21 mouse cellular contexts compared by ENCODE assay signal in the genomic region with DNA sequence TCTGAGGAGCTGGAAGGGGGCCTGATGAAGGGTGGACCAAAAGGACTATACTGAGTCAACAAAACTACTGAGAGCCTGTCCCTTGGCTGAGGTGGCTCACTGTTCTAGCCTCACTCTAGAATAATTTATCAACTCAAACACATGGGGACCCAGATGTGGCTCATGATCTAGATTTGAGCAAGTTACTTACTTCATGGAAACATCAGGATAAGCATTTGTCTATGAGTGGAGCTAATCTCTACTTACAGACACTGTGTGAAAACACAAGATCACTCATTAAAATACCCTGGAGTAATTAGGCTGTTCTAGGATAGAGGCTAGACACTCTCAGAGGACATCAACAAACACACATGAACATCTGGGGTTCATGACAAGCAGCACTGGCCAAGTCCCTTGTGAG.
A peak's percentile ranks its signal among the peaks of the same experiment; 100 is the strongest.
DNase-seq lines count a peak whose midpoint lies in the region; ATAC-seq and TF ChIP-seq lines count a peak whose summit lies in the region.
"Had no signal": no experiment of that assay in that cellular context is flagged by ENCODE, and none has a peak within 500 bp of the region (broad histone marks: within the 10 kb centered on the region; RNA-seq: fewer than 3 reads in every experiment).

No protein-coding gene starts in this region.

- H3K9me3 ChIP-seq in liver, embryonic 14.5 days (ENCODE audit: control insufficient read depth, low read length) = no peaks in the 10 kb centered on the region
- H3K9me3 ChIP-seq: forebrain, embryonic 13.5 days; limb, embryonic 13.5 days; midbrain, embryonic 13.5 days; neural tube, embryonic 12.5 days had no signal

- TF ChIP-seq EP300 in liver, embryonic 14.5 days (IDR thresholded peaks at IDR 0.05; ENCODE audit: low read depth) = peak; percentile 77

- H3K27me3 ChIP-seq in liver, embryonic 14.5 days (ENCODE audit: control insufficient read depth, insufficient read depth, low read length) = no peaks in the 10 kb centered on the region
- H3K27me3 ChIP-seq: CH12.LX; forebrain, embryonic 13.5 days; limb, embryonic 13.5 days; midbrain, embryonic 13.5 days; neural tube, embryonic 12.5 days had no signal

- peak overlapping the region; percentile 23 for H3K4me2 ChIP-seq in liver, embryonic 14.5 days (ENCODE audit: low read depth)
- H3K4me2 ChIP-seq: forebrain, embryonic 13.5 days; limb, embryonic 13.5 days; midbrain, embryonic 13.5 days; neural tube, embryonic 12.5 days had no signal

- TF ChIP-seq CTCF in liver, embryonic 14.5 days (IDR thresholded peaks at IDR 0.05; ENCODE audit: low read depth) = no peak

- no peak overlapping the region for H3K9ac ChIP-seq in liver, embryonic 14.5 days (replicated peaks)
- H3K9ac ChIP-seq: forebrain, embryonic 13.5 days; limb, embryonic 13.5 days; midbrain, embryonic 13.5 days; neural tube, embryonic 12.5 days had no signal

- H3K4me1 ChIP-seq in liver, embryonic 14.5 days (replicated peaks; ENCODE audit: control insufficient read depth in 2 of 2, insufficient read depth in 2 of 2, low read length in 1 of 2) = peaks cover 7 to 21% of the 10 kb centered on the region in 2 experiments
- H3K4me1 ChIP-seq: forebrain, embryonic 13.5 days; limb, embryonic 13.5 days; midbrain, embryonic 13.5 days; neural tube, embryonic 12.5 days had no signal

- DNase-seq in gastrocnemius, postnatal 14 days = peak; percentile 10
- no peak for DNase-seq in gastrocnemius, postnatal 4 days (ENCODE audit: low spot score in 2 of 2)
- DNase-seq in liver, embryonic 14.5 days (ENCODE audit: low read depth in 3 of 3, low spot score in 3 of 3) = peak; percentile 34 to 45 (median 38)
- peak; percentile 34 for DNase-seq in skeletal muscle tissue, adult 2 months (ENCODE audit: low read depth, low spot score)
- no peak for DNase-seq in retina, postnatal 1 day
- DNase-seq in adrenal gland, postnatal 14 days = no peak
- no peak for DNase-seq in kidney, adult 8-10 months
- DNase-seq: cerebellum, adult 11-12 months; cerebellum, postnatal 14 days; embryo, embryonic 11 days; heart, postnatal 4 days; right cerebral cortex, adult 18-20 months had no signal

- no peak overlapping the region for H3K4me3 ChIP-seq in liver, embryonic 14.5 days (ENCODE audit: insufficient read depth in 1 of 2, low read depth in 2 of 2, low read length in 2 of 2)
- H3K4me3 ChIP-seq: forebrain, embryonic 13.5 days; limb, embryonic 13.5 days; midbrain, embryonic 13.5 days; neural tube, embryonic 12.5 days had no signal

- peak; percentile 65 for ATAC-seq in erythroblast, adult 5-6 weeks (replicated peaks; ENCODE audit: low FRiP score, poor library complexity, severe bottlenecking)
- ATAC-seq in liver, embryonic 14.5 days (ENCODE audit: insufficient read depth) = peak; percentile 89
- ATAC-seq: forebrain, embryonic 13.5 days; hindbrain, embryonic 16.5 days; intestine, embryonic 16.5 days; midbrain, embryonic 13.5 days had no signal

- no peak overlapping the region for H3K27ac ChIP-seq in liver, embryonic 14.5 days
- H3K27ac ChIP-seq: forebrain, embryonic 13.5 days; kidney, postnatal 0 days; limb, embryonic 13.5 days; midbrain, embryonic 13.5 days; neural tube, embryonic 12.5 days had no signal

- H3K36me3 ChIP-seq in liver, embryonic 14.5 days (replicated peaks; ENCODE audit: control insufficient read depth, insufficient read depth, low read depth) = no peaks in the 10 kb centered on the region
- H3K36me3 ChIP-seq: limb, embryonic 13.5 days; midbrain, embryonic 13.5 days; neural tube, embryonic 12.5 days had no signal

- intact Hi-C loops in gastrocnemius, postnatal 14 days (cut with DNase I; ENCODE audit: low total_unique reads) = no loop called here

Comparison
In these comparisons a context has a peak if more than half of its experiments do, and no peak if none do; other contexts are left out.
1. DNase-seq: peak in gastrocnemius, postnatal 14 days (single experiment), liver, embryonic 14.5 days (3 of 3) and skeletal muscle tissue, adult 2 months (single experiment); none in gastrocnemius, postnatal 4 days (0 of 2), retina, postnatal 1 day (single experiment), adrenal gland, postnatal 14 days (single experiment) and kidney, adult 8-10 months (0 of 2).